Comparison of ENCODE assay signal across 15 mouse cellular contexts in the genomic region with DNA sequence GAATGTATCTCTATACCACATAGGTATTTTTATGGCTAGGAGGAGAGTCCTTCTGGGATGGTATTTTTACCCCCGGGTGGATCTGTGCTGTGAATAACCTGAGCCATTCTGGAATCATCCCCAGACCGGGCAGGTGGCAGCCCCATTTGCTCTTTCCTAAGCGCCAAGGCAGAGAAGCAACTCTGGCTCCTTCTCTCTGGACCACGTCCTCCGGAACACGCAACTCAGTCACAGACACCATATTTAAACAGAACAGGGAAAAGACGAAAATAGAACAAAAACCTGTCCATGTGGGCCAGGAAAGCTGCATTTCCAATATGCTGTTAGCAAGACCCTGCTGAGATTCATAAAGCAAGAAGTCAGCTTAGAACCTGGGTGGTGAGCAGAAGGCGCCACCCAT.
DNase-seq lines count a peak whose midpoint lies in the region; TF ChIP-seq lines count a peak whose summit lies in the region.
"Had no signal": no experiment of that assay in that cellular context is flagged by ENCODE, and none has a peak within 500 bp of the region (broad histone marks: within the 10 kb centered on the region; RNA-seq: fewer than 3 reads in every experiment).

No protein-coding gene starts in this region.

- DNase-seq in gastrocnemius, adult 2 months: peak; percentile 58
- DNase-seq in gastrocnemius, postnatal 10 days: no peak
- peak; percentile 81 for DNase-seq in brain, adult 2 months (ENCODE audit: low read depth, low spot score)
- DNase-seq in cerebellum, adult 8-10 months: peak; percentile 43
- DNase-seq in layer of hippocampus, adult 2 months (ENCODE audit: low spot score in 2 of 2): peak; percentile 34 to 56
- DNase-seq in neural tube, embryonic 10.5 days (ENCODE audit: extremely low spot score, low spot score): no peak
- no peak for DNase-seq in retina, postnatal 1 day
- no peak for DNase-seq in spleen, adult 18-20 months
- DNase-seq: adrenal gland, postnatal 36 days; B cell, adult 2 months; lung, postnatal 10 days had no signal

- intact Hi-C loops in gastrocnemius, adult 2 months (cut with DNase I): no loop called here

- no peak for TF ChIP-seq CTCF in gastrocnemius, adult 2 months (IDR thresholded peaks at IDR 0.05)
- no peak for TF ChIP-seq CTCF in layer of hippocampus, adult 2 months (conservative IDR thresholded peaks at IDR 0.05)

- peak overlapping the region; percentile 25; the same call in 1 of the 2 replicates for H3K27ac ChIP-seq in gastrocnemius, adult 2 months
- 0 out of 2 replicates have a peak overlapping the region, but pooled peaks have one; percentile 10 for H3K27ac ChIP-seq in layer of hippocampus, adult 2 months
- H3K27ac ChIP-seq: heart, embryonic 13.5 days; kidney, embryonic 15.5 days; limb, embryonic 13.5 days; liver, embryonic 15.5 days had no signal

- H3K4me3 ChIP-seq in gastrocnemius, adult 2 months: no peak overlapping the region
- no peak overlapping the region for H3K4me3 ChIP-seq in layer of hippocampus, adult 2 months
- H3K4me3 ChIP-seq: heart, embryonic 13.5 days; kidney, embryonic 15.5 days; limb, embryonic 13.5 days; liver, embryonic 15.5 days had no signal

Comparison
In these comparisons a context has a peak if more than half of its experiments do, and no peak if none do; other contexts are left out.
1. DNase-seq: peak in gastrocnemius, adult 2 months (single experiment), brain, adult 2 months (single experiment), cerebellum, adult 8-10 months (single experiment) and layer of hippocampus, adult 2 months (2 of 2); none in gastrocnemius, postnatal 10 days (single experiment), neural tube, embryonic 10.5 days (single experiment), retina, postnatal 1 day (single experiment) and spleen, adult 18-20 months (0 of 2).